Mouse (Mus musculus) urinary bladder, postnatal 4 days (tissue): ENCODE results near the gene Asna1.
A peak's percentile ranks its signal among the peaks of the same experiment; 100 is the strongest.

Source experiments
- DNase-seq, 2 experiments: peaks; one replicate each; pipeline ENCODE4 v3.0.0; 2021 to 2022; ENCODE audit warnings: low spot score in 2 of 2

The Asna1 gene

DNA sequence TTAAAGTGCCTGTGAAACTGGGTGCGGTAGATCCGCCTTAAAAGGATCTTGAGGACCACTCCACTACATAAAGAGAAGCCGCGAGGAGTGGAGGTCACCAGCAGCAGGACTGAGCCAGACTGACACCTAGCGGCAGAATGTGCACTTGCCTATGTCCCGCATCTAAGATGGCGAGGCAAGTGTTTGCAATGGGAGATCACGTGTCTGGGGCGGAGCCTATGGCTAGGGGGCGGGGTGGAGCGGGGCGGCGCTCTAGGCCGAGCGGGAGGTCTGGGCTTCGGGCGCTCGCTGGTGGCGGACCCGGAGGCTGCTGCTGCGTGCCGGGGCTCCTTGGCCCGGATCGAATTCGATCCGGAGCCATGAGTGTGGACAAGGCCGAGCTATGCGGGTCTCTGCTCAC is 34.7 kb downstream of the Asna1 start, which contains the start of gene Hook2:
Hook2 (plus strand) TSS at position 255 of the 400 bp plus-strand sequence.
- peak; percentile 95 to 98 for DNase-seq

DNA sequence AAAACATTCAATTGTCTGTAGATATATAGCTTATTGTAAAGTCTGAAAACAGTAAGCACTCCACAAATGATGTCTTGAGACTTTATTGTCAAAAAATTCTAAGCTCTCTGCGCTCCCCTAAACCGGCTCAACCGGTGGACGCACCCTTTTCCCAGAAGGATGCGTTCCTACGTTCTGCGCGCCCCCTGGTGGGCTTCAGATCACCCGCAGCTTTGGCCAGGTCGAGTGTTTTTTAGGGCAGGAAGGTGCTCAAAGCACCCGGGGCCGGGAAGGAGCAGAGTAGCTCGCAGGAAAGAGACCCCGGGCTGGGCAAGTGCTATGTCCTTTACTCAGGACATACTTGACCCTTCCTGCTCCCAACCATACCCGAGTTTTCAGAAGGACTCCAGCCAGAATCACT is 35.3 kb downstream of the Asna1 start:
- DNase-seq, result peak; percentile 89 to 95

DNA sequence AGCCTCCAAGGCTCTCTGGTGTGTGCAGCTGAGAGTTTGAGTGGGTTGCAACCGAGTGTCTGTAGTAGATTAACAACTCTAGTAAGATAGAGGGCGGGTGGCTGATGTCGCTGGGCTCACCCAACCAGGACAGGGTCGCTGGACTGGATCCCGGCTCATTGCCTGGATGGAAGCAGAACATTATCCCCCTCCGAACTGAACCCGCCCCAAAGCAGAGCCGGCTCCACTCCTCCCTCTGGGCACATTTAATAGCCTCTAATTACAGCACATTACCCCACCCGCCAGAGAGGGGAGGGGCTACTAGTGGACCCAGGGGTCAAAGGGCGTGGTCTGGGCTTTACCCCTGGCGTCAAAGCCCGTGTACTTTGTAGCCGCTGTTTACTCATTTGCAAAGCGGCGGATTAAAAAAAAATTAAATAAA is 35.8 kb downstream of the Asna1 start:
- peak; percentile 58 to 71 for DNase-seq

DNA sequence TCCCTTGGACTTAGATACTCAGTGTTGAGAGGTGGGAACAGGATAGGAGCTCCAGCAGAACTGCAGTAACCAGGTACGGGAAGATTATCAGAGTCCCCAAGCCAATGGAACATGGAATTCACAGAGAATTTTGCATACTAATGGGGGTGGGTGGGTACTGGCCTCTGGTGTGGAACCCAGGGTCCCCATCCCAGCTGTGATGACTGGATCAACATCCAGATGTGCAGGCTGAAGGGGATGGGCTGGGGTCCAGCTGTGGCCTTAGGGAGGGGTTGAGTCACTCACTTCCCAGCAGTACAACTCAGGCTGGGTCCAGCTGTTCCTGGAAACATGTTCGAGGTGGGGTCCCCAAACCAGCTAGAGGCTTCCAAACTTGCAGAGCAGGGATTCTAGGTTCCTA is 37.2 kb downstream of the Asna1 start:
- DNase-seq, result no peak

DNA sequence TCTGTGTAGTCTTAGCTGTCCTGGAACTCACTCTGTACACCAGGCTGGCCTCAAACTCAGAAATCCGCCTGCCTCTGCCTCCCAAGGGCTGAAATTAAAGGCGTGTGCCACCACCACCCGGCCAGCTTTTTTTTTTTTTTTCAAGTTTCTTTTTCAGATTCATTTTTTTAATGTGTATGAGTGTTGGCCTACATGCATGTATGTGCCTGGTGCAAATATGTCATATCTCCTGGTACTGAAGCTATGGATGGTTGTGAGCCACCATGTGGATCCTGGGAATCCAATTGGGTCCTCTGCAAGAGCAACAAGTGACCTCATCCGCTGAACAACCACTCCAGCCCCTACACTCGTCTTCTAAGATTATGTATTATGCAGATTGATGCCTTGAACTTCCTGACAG is 37.7 kb downstream of the Asna1 start:
- DNase-seq, result no peak

DNA sequence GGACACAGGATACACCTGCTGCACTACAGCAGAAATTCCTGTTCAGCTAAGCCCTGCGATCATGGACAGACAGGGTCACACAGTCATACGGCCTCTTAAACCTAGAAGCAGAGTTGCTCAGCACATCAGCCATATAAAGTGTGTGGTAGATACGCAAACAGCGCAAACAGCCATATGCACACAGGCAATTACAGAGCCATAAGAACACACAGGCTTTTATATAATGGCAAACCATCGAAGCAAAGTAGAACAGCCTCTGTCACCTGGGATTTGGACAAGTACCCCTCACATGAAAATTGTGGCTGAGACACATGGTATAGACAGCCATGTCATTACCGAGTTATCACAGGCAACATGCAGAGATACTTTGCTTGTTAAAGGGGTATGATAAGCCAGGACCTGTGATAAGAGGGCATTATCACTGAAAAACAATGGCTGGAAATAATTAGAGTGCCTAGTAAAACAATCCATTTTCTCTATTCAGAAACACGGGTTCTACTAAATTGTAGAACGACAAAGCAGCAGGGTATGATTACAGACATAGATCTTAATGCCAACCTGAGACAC is 38.6 kb downstream of the Asna1 start:
- no peak for DNase-seq

DNA sequence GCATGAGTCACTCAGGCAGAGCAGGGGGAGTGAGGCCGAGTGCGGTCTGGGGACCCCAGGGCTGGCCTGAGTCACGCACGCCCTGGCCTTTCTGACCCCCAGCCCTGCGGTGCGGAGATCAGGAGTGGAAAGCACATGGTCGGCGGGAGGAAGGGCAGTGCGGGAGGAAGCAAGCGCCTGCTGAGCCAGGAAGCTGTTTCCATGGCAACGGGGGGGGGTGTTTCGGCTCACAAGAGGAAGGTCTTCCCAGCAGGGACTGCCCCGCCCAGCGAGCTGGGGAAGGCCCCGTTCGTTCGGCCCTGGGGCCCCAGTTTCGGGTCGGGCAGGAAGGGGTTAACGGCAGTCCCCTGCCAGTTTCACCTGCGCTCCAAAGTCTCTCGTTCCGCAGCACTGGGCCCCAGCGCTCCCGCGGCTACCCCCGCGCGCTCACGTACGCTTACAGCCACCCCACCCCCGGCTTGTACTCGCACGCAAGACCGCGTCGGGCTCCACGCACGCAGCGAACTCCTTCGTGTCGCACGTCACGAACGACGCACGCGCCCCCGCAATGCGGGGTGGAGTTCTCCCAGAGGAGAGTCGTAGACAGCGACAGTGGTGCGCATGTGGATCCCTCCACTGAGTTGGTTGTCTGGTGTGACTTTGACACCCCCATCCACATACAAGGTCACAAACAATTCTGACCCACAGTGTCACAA is 39.2 kb downstream of the Asna1 start:
- DNase-seq, result peak; percentile 80 to 89

DNA sequence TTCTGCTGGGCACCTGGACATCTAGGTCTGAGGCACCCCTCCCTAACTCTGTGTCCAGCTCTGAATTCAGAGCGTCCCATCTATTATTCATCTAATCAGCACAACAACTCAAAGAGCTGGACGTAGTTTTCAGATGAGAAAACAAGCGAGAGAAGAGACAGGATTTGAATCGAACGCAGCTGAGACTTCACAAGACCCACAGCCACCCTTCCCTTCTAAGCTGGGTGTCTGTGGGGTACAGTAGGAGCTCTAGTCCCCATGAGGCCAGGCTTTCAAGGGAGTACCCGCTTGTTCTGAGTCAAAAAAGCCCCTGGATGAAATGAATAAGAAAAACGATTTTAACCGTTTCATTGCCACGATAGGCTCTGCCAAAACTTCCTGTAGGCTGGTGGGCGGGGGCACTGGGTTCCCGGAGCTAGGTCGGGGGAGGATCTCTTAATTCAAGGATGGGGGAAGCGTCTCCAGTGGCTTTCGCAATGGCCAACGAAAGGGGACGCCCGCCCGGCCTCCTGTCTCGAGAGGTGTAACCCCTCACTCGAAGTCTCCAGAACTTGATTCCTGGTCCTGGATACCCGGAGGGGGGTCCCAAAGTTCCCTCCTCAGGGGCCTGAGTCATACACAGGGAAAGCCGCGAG is 39.9 kb downstream of the Asna1 start:
- DNase-seq, result no peak

DNA sequence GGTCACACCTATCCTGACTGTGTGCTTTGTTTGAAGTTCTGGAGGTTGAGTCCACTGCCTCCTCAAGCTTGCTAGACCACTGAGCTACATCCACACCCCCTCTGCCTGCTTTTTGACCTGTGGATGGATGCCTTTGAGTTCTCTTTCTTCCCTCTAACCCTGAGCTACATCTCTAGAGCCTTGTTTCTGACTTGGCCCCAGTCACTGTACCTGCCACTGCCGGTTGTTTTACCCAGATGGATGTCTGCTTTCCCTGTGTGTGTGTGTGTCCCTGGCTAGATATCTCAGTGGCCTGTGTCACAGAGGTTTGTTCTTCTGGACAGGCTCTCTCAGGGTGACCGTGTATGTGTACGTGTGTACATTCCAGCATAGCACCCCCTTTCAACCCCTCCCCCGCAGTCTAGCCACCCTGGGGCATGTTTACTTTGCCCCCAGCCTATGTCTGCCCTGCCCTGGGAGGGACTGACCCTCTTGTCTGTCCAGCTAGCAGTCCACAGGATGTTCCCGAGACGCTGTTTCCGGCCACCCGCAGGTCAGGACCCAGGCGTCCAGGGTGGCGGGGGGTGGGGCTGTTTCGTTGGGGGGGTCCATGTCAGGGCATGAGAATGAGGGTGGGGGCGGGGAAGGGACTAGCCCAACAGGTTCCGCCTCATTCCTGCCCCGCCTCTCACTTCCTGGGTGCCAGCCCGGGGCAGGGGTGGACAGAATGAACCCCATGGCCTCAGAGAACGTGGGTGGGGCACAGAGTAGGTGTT is 40.6 kb downstream of the Asna1 start:
- peak in 1 of 2 experiments; percentile 62 for DNase-seq

DNA sequence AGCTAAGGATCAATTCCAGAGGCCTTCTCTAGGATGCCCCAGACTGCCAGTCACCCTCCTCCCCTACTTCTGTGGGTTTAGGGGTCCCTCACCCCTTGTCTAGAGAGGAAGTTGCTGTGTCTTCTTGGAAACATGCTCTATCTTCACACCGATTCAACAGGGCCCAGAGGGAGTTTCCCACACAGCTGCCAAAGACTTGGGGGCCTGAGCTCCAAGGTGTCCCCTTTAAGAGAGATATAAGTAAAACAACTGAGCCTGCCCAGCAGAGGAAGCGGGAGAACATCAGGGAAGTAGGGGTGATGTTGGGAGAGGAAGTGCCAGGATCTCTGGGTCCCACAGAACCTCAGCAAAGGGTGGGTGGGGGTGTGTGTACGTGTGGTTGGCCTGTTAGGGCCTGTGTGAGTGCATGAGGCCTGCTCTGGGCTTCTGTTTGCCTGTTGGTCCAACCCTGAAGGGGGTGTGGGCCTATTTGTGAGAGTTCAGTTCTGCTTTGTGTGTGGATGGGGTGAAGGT is 42.5 kb downstream of the Asna1 start:
- DNase-seq, result no peak

DNA sequence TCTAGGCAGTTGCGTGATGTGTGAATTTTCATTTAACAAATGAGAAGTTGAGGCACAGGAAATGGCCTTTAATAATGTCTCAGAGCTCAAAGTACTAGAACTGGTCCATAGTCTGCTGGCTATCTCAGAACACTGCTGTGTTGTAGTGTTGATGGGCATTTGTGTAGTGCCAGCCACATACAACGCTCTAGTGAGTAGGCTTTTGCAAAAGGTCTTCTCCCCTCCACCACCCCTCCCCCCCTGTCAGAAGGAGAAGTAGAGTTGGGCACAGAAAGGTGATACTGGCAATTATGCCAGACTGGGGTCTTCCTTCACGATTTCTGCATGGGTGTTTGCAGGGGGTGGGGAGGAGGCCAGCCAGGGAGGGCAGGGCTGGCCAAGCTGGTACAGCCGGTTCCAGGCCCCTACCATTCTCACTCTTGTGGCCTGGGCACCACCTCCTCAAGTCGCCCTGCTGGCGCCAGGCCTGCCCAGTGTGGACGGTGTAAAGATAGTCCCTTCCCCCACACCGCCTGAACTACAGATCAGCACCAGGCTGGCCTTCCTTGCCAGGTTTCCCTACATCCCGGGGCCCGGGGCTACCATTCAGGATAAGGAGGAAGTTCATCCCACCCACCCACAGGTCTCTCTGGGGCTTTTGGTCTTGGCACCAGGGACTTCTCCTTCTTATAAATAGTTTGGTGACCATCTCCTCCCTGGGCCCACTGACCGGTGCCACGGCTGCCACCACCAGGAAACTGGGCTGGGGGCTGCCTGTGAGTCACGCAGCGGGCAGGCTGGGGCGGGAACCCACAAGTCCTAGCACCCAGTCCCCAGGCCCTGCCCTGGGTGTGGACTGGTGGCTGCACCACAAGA is 43.2 kb downstream of the Asna1 start:
- DNase-seq, result no peak

DNA sequence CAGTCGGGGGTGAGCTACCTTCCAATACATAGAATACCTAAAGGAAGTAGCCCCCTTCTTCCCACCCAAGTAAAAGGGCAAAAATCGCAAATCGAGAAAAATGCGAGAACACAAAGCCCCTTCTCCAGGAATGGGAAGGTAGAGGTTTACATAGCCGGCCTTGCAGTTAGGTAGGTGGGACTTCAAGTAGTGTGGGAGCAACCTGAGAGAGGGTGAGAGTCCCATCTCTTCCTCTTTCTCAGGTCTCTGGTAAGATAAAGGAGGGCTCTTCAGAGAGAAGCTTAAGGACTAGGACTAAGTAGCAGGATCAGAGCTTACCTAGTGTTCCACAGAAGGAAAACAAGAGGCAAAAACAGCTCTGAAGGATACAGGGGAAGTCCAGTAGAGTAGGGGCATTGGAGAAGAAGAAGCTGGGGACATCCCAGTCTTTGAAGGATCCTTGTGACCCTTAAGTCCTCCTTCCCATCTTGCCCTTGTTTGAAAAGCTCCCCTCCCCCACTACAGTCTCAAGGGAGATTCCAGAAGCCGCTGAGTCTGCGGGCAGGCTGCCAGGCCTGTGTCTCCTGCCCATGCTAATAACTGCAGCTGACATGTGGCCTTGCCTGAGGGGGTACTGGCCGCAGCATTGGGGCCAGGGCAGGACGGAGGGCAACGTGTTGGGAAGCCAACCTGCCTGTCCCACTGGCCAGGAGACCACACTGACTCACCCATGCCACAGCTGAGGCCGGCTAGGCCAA is 44.3 kb downstream of the Asna1 start:
- DNase-seq, result peak; percentile 73 to 76

DNA sequence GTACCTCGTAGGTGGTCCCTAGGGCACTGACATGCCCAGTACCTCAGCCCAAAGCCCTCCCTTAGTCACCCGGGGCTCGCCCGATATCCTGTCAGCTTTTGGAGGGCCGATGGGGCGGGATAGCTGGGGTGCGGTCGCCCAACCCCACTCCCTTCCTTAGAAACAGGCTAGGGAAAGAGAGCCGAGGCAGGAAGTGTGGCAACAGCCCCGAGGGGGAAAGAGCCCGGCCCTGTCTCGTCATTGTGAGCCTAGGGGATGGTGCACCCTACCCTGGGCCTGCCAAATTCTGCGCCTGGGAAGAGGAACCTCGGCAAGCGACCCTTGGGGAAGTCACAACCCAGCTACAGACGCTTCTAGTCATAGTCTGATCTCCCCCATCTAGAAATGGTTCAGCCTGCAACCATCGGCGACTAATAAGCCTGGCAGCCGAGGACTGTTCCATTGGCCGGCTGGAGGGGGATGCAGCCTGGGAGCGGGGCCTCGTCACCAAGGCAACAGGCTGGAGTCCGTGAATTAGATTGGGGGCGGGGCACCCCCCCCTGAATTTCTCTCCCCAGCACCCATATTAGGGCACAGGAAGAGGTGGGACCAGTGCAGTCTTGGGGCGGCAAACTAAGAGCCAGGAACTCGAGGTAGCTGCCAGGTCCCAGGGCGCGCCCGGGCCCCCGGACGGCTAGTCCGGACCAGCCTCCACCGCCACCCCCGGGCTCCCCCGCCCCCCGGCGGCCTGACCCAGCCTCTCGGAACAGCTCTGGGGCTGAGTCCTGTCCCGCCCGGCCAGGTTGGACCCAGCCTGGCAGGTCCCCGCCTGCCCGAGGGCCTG is 45.3 kb downstream of the Asna1 start:
- DNase-seq, result peak; percentile 92

DNA sequence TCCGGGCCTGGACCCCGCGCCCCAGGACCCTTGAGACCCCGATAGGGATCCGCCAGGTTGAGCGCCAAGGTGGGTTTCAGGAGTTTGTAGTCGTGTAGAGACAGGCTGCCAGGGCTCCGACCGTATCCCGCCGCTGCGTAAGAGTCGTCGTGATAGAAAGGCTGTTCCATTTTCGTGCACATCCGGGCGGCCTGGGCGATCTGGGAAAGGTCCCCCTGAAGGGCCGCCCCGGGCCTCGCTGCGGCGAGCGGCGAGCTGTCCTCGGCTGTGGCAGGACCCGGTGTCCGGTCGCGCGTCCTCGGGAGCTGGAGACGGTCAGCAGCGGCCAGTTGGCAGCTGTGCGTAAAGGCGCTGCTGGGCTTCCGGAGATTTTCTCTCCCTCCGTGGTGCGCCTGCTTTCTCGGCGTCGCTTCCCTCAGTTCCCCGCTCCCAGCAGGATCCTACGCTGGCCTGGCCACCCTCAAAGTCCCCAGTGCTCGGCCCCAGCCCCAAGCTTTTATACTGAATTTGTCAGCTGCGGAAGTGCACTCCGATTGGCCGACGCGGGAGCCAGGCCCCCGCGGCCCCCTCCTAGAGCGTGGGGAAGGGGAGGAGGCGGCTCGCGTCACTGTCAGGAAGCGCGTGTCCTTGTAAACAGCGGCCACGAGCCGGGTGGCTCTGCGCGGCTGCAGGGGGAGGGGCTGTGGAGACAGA is 46.7 kb downstream of the Asna1 start, which contains the start of gene Junb:
Junb (minus strand) TSS at position 471 of the 693 bp plus-strand sequence.
- DNase-seq, result peak; percentile 92 to 93

DNA sequence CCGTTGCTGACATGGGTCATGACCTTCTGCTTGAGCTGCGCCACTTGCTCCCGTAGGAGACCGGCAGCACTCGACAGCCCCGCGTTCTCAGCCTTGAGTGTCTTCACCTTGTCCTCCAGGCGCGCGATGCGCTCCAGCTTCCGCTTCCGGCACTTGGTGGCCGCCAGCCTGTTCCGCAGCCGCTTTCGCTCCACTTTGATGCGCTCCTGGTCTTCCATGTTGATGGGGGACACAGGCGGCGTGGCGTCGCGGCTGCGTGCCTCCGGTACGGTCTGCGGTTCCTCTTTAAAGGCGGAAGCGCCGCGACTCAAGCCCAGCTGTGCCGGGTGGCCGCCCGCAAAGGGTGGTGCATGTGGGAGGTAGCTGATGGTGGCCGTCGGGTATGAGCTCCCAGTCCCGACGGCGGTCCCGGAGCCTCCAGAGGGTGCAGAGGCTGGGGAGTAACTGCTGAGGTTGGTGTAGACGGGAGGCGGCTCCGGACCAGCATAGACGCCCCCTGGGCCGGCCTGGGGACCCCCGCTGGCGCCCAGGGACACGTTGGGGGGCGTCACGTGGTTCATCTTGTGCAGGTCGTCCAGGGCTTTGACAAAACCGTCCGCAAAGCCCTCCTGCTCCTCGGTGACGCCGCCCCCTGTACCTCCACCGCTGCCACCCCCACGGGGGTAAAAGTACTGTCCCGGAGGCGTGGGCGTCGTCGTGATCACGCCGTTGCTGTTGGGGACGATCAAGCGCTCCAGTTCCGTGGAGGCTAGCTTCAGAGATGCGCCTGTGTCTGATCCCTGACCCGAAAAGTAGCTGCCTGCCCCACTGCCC is 47.4 kb downstream of the Asna1 start:
- DNase-seq, result peak in 1 of 2 experiments; percentile 51

DNA sequence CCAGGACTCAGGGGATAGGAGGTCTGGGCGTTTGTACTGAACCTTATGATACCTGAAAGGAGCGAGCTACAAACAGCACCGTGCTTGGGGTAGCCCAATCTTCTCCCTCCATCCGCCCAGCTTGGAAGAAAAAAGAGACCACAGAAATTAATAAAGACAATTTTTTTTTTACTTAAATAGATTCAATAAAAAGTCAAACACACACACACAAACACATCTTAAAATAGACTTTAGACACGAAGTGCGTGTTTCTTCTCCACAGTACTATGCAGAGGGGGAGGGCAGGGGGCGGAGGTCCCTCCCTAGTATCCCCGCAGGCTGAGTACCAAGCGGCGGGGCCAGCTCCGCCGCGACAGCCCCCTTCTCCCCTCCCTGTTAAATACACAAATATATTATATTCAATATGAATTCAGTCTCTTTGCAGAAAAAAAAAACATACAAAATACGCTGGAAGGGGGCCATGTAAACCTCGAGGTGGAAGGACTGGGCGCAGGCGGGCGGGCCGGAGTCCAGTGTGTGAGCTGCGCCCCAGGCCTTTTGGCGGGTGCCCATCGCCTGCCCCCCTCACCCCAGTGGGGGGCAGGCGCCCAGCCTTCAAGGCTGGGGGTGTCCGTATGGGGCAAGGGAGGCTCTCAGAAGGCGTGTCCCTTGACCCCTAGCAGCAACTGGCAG is 48.2 kb downstream of the Asna1 start:
- DNase-seq, result no peak

DNA sequence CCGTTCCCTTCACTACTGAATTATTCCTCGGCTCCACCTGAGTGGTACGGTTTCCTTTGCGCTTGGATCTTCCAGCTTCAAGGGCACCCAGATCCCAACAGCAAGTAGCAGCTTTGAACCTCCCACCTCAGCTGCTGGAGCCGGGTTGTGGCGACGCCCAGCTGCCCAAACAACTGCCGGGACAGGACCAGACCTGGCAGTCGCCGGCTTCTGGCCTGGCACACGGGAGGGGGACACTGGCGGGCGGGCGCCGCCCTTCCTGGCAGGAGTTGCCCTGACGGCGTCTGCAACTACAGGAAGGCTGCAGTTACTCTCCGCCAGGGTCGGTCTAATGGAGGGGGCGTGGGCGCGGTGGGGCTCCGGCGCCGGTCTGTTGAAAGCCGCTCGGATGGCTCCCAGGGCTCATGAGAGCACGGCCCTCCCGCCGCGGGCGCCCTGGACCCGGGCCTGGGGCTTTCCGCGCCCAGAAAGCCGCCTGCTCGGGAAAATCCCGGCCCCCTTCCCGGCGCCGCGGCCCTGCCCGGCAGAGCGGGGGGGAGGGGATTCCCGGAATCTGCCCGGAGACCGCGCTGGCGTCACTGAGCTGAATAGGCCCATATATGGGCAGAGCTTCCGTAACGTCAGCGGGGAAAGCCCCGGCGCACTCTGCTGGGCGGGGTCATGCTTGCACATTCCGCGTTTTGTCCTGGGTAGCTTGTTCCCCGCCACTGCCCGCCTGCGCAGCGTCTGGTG is 48.9 kb downstream of the Asna1 start:
- peak; percentile 92 to 94 for DNase-seq
